Mouse (Mus musculus): ENCODE data around the gene Ndst4.

DNA sequence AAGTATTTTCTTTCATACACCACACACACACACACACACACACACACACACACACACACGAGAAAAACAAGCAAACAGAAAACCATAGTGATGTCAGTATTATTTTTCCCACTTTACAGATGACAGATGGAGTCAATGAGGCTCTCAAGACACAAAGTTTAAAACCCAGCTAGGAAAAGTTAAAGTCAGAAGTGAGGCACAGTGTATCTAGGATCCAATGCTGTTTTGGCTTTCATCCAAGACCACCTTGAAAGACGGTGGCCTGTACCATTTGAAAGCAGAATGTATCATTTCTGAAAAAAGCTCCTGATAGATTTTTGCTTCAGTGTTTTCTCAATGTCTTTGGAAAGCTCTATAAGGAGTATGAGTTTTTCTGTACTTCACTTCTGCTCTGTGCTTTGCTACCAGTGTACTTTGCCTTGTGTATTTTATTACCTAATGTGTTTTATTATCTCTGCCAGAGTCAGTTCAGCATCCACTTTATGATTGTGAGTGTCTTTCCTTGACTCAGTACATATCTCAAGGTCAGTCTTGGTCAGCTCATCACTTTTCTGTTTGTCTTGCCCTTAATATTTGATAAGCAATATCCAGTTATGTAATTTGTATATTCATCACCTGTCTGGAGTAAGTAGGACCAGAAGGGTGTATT, 257.1 kb downstream of the Ndst4 start:
- TF ChIP-seq EP300 (IDR thresholded peaks at IDR 0.05; ENCODE audit: low read depth) = no peak
- no peak for TF ChIP-seq CTCF (IDR thresholded peaks at IDR 0.05; ENCODE audit: low read depth)
